Mouse (Mus musculus) gastrocnemius, postnatal 36 days (tissue): Measurements from ENCODE around the gene Psap. TPM values are rescaled to one million over a fixed set of nuclear protein-coding genes. Genes with fewer than 3 reads are reported as not detected.
"Not testable (repeated sequence)": the region's sequence is repeated elsewhere in the genome, so short reads cannot be mapped to it uniquely, and the experiment has no call there.

Experiments used
- DNase-seq, 2 experiments: peaks; one replicate each; pipeline ENCODE4 v3.0.0; 2022
- intact Hi-C: fragments of 180-260 bp; cut with DNase I; formaldehyde crosslinking; loops from one replicate; pipeline ENCODE4 v1.15.1; 2025
- long read RNA-seq, 2 experiments: library from polyadenylated mRNA; stranded (forward); transcript quantifications; one replicate each; pipeline ENCODE4 v2.0.0; 2021
- total RNA-seq, 2 experiments: library from RNA; stranded (reverse); gene quantifications; 2 replicates each; pipeline ENCODE4 v1.2.3; 2021

Psap gene
- total RNA-seq, result 100 to 1,000 TPM; 685 to 809 TPM
- long read RNA-seq, experiment 1, transcript Psap-201 (14 exons, 2,654 nt), result major isoform, 17 of 184 reads
- long read RNA-seq, experiment 1, transcript Psap-202 (14 exons, 2,646 nt), result minor isoform, 15 of 184 reads
- long read RNA-seq, experiment 1, partial matches to known transcripts, result 142 of 184 reads
- long read RNA-seq, experiment 1, other reads (novel, unspliced or antisense), result 10 of 184 reads
- long read RNA-seq, experiment 2, transcript Psap-201 (14 exons, 2,654 nt), result major isoform, 18 of 161 reads
- long read RNA-seq, experiment 2, transcript Psap-202 (14 exons, 2,646 nt), result minor isoform, 12 of 161 reads
- long read RNA-seq, experiment 2, partial matches to known transcripts, result 117 of 161 reads
- long read RNA-seq, experiment 2, other reads (novel, unspliced or antisense), result 14 of 161 reads

- DNase-seq, result peak; percentile 93 to 94
- intact Hi-C loops, result no loop called here
Observed at GRCm38 (mm10) chr10:60277207-60278005, at the start of gene Psap. Gene Psap (plus strand): TSS chr10:60277627.

DNA sequence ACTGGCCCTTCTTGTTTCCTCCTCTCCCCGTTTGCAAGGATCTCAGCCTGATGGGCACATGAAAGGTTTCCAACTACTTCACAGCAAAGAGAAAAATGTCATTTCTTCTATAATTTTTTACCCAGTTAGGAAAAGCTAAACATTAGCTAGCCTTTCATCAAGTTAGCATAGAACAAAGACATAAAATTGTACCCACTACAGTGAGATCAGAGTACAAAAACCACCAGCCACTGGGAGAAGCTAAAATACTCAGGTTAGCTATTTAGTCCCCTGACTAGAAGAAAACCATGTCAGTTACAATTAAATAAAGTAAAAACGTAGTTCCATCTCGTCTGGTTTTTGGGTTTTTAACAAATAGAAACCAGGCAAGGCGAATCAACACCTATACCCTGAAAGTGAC, 49.8 kb upstream of the Psap start:
- no peak for DNase-seq

DNA sequence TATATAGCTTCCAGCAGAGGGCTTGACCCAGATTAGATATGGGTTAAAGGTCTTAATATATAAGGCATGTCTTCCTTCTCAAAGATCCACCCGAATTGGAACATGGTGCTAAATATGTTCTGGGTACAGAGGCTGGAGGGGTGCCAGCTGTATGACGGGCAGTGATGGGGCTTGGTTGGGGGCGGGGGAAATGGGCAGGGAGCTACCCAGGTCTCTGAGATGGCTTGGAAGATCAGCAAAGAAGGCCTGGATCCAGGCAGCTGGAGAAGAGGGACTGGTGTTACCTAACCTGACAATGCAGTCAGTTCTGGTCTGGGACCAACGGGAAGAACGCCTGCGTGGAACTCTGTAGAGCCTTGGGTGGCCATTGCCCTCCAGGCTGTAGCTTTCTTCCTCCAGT, 48.3 kb upstream of the Psap start:
- intact Hi-C loops, result no loop called here
- no peak for DNase-seq

More for the DNA sequence above, 49.8 kb upstream of the Psap start:
- intact Hi-C loops, result no loop called here

DNA sequence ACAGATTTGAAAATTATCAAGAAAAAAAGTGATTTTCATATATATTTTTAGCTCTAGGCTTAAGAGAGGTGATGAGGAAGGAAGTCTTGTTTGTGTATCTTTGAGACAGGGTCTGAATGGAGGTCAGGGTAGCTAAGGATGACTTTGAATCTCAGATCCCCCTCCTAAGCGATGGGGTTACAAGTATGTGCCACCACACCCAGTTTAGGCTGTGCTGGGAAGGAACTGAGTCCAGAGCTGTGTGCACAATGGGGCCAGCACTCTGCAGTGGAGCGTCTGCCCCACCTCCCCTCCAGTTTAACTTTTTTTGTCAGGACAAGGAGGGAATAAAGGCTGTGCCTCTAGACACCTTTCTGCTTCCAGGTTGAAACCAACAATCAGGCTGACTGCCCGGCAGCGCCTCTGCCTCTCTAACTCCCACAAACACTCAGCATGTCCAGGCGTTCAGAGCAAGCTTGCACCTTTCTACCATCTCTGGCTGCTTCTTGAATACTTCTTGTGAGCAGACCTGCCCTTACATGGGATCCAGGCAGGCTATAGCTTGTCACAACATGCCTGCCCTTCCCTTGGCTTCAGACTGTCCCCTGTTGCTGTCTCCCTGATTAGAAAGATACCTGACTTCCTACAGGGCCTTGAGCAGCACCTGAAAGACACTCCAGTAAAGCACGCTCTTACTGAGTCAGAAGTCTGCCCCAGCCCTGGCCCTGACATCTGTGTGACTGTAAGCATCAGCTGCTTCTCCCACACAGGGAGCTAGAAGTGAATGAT, 46.9 kb upstream of the Psap start:
- no peak for DNase-seq
- intact Hi-C loops, result no loop called here

DNA sequence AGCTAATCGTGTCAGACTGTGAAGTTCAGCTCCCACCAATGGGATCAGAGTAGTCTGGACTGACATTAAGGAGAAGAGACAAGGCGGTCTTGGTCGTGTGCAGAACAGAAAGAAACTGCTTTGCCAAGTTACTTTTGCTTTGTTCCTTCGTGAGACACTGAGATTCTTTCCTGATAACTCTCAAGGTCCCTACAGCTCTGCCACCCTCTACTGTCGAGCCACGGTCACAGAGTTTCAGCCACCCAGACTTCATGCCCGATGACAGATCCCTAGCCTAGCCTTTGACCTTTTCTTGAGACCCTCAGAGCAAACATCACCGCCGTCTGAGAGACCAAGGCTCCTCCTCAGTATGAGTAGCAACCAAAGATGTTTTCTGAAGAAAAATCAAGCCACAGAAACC, 43.4 kb upstream of the Psap start:
- no peak for DNase-seq
- intact Hi-C loops, result no loop called here

- DNase-seq, result not testable (repeated sequence)
- intact Hi-C loops, result loop anchor here (2.0 kb wide), 1 partner anchor 87 kb away; no protein-coding TSS in a partner anchor
Observed at GRCm38 (mm10) chr10:60235876-60236275, 41.6 kb upstream of the Psap start.

DNA sequence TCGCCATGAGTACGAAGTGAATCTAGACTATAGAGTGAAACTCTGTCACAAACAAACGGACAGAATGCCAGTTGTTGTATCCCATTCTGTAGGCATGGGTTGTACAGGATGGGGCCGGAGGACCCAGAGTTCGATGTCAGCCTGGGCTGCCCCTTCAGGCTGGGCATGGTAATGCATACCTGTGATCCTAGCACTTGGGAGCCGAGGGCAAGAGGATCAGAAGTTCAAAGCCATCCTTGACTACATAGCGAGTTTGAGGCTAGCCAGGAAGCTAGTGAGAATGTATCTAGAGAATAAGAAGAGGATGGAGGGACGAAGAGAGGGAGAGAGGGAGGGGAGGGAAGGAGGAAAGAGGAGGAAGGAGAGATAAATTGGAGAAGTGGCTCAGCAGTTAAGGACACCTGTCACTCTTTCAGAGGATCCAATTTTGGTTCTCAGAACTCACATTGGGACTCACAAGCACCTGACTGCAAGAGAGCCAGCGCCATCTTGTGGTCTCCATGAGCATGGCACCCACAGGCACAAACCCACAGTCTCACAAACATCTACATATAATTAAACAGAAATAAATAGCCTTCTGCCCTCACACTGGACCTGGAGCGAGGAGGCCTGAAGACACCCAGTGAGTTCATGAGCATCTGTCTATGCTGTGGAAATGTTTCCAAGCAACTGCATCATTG, 39.8 kb upstream of the Psap start:
- peak; percentile 64 to 71 for DNase-seq
- intact Hi-C loops, result loop anchor here (2.0 kb wide), 2 partner anchors 47 to 89 kb away; no protein-coding TSS in a partner anchor

- DNase-seq, result no peak
- intact Hi-C loops, result loop anchor here (10.0 kb wide), 1 partner anchor 236 kb away; the partner anchor contains the start of genes Anapc16 and Ascc1
Observed at GRCm38 (mm10) chr10:60240416-60240815, 37.0 kb upstream of the Psap start.

GRCm38 (mm10) chr10:60243941-60244340, 33.5 kb upstream of the Psap start:
- intact Hi-C loops, result loop anchor here (2.0 to 10.0 kb wide), 2 partner anchors 95 to 239 kb away; partner anchors contain the start of genes Anapc16 and Ascc1
- no peak for DNase-seq

- peak; percentile 81 to 90 for DNase-seq
- intact Hi-C loops, result loop anchor here (2.0 to 10.0 kb wide), 2 partner anchors 96 to 240 kb away; partner anchors contain the start of genes Anapc16 and Ascc1
Observed at GRCm38 (mm10) chr10:60245041-60245440, 32.4 kb upstream of the Psap start.

DNA sequence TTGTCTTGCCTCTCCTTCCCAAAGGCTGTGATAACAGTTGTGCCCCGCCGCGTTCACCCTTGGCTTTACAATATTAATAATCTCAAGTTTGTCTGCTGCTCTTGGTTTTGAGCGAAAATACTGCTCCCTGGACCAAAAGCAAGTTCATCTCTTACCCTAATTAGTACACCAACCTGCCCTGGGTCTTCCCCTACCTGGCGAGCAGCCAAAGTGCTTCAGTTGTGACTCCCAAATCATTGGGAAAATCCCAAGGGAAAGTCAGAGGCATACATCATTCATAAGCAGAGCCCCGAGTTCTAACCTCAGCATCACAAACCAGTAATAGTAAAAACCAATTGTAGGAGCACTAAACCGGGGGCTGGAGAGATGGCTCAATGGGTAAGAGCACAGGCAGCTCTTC, 31.8 kb upstream of the Psap start:
- intact Hi-C loops, result loop anchor here (2.0 to 10.0 kb wide), 2 partner anchors 97 to 241 kb away; partner anchors contain the start of genes Anapc16 and Ascc1
- no peak for DNase-seq

GRCm38 (mm10) chr10:60246519-60246918, 30.9 kb upstream of the Psap start:
- peak in 1 of 2 experiments; percentile 29 for DNase-seq
- intact Hi-C loops, result loop anchor here (10.0 kb wide), 1 partner anchor 242 kb away; the partner anchor contains the start of genes Anapc16 and Ascc1

DNA sequence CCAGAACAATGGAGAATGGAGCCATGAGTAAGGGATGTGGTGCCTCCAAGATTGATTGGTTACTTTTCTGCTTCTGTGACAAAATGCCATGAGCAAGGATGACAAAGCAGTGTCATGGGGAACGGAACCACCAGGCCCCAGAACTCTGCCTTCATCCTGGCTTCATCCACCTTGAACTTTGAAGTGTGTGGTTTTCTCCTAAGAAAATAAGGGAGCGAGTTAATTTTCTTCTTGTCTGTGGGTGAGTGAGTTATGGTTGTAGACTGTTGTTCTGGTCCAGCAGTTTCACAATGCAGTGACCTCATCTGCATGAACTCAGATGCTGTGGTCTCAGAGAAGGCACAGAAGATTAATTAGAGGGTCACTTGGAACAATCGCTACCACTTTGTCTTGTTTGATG, 29.1 kb upstream of the Psap start:
- DNase-seq, result not testable (repeated sequence)
- intact Hi-C loops, result loop anchor here (10.0 kb wide), 1 partner anchor 244 kb away; the partner anchor contains the start of genes Anapc16 and Ascc1

- no peak for DNase-seq
- intact Hi-C loops, result no loop called here
Observed at GRCm38 (mm10) chr10:60250426-60250965, 26.9 kb upstream of the Psap start.

- DNase-seq, result no peak
- intact Hi-C loops, result no loop called here
Observed at GRCm38 (mm10) chr10:60252187-60252586, 25.2 kb upstream of the Psap start.

DNA sequence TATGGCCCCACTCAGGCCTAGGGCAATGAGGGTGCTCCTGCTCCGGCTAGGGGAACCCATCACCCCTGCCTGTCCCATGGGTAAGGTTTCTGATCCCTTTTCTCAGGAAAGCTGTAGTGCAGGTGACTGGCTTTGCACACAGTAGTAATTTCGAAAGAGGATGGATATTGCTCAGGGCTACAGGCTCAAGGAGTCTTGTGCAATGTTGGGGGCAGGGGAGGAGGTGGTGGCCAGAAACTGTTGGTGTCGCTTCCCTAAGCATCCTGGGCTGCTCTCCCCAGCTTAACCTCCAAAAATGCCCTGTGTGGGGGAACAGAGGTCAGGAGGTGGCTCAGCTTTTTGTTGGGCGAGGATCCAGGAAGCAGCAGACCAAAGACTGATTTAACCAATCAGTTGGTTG, 24.8 kb upstream of the Psap start:
- no peak for DNase-seq
- intact Hi-C loops, result no loop called here

DNA sequence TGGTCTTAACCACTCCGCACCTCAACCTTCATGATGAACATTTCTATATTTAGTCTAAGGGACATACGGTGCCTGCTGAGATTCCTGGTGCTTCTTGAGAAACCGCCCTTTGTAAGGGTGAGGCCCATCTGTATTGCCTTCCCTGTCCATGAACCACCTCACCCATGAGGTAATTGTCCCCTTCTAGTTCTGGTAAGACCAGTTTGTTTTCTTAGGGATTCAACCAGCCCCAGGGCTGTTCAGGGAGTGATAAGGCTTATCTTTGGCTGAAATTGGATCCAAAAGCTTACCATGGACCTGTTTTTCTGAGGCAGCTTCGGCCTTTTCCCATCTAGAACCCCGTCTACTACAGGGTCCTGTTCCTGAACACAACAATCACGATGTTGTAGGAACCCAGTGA, 21.3 kb upstream of the Psap start:
- no peak for DNase-seq
- intact Hi-C loops, result no loop called here

DNA sequence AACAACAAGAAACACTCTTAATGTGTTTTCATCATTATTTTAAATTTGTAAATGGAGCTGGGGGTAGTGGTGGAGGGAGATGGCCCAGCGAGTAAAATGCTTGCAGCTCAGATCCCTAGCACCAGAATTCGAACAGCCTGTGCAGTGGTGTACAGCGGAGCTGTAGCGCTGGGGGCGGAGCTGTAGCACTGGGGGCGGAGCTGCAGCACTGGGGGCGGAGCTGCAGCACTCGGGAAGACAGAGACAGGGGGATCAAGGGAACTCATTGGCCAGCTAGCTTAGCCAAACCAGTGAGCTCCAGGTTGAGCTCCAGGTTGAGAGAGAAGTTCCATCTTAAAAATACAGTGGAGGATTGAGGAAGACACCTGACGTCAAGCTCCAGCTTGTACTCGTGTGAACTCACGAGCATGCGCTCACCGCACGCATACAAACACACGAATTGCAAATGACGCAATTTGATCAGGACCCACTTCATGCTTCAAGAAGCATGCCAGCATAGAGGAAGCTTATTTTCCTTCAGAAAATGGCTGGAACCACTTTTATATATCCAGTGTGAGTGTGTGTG, 20.1 kb upstream of the Psap start:
- DNase-seq, result no peak
- intact Hi-C loops, result no loop called here
